Mouse (Mus musculus): ENCODE results near the gene Smad3. TPM values are rescaled to one million over a fixed set of nuclear protein-coding genes. Genes with fewer than 3 reads are reported as not detected.

Smad3 gene
- polyA plus RNA-seq, 1 experiment from 2014 or later: 8.7 TPM

- no peaks in the 10 kb centered on the region for H3K9me3 ChIP-seq (replicated peaks)
- no peak for ATAC-seq (ENCODE audit: low FRiP score)
- no peaks in the 10 kb centered on the region for H3K27me3 ChIP-seq (replicated peaks)
- no peak overlapping the region for H3K4me2 ChIP-seq
- no peak overlapping the region for H3K9ac ChIP-seq (replicated peaks)
- H3K36me3 ChIP-seq: no peaks in the 10 kb centered on the region
- no peak overlapping the region for H3K4me3 ChIP-seq (replicated peaks)
- no peak overlapping the region for H3K27ac ChIP-seq (replicated peaks)
- 91% methylated on average over 7 of the region's 7 CpGs for WGBS
- peaks cover 40% of the 10 kb centered on the region for H3K4me1 ChIP-seq
Measured at GRCm38 (mm10) chr9:63703236-63703785, 54.5 kb downstream of the Smad3 start.

GRCm38 (mm10) chr9:63702502-63703013, 55.2 kb downstream of the Smad3 start:
- no peak overlapping the region for H3K4me3 ChIP-seq (replicated peaks)
- H3K9ac ChIP-seq (replicated peaks): no peak overlapping the region
- 73% methylated on average over 16 of the region's 16 CpGs for WGBS
- peaks cover 46% of the 10 kb centered on the region for H3K4me1 ChIP-seq
- no peak for ATAC-seq (ENCODE audit: low FRiP score)
- H3K36me3 ChIP-seq: no peaks in the 10 kb centered on the region
- no peak overlapping the region for H3K4me2 ChIP-seq
- no peaks in the 10 kb centered on the region for H3K9me3 ChIP-seq (replicated peaks)
- no peak overlapping the region; the same call in 1 of the 2 replicates for H3K27ac ChIP-seq (replicated peaks)
- H3K27me3 ChIP-seq (replicated peaks): no peaks in the 10 kb centered on the region

GRCm38 (mm10) chr9:63701957-63702309, 55.9 kb downstream of the Smad3 start:
- no peak overlapping the region for H3K9ac ChIP-seq (replicated peaks)
- H3K27ac ChIP-seq (replicated peaks): no peak overlapping the region
- no peak overlapping the region for H3K4me3 ChIP-seq (replicated peaks)
- H3K4me2 ChIP-seq: no peak overlapping the region
- whole genome bisulfite sequencing: 82% methylated on average over 4 of the region's 4 CpGs
- no peaks in the 10 kb centered on the region for H3K9me3 ChIP-seq (replicated peaks)
- no peak for ATAC-seq (ENCODE audit: low FRiP score)
- no peaks in the 10 kb centered on the region for H3K36me3 ChIP-seq
- H3K27me3 ChIP-seq (replicated peaks): no peaks in the 10 kb centered on the region
- H3K4me1 ChIP-seq: peaks cover 44% of the 10 kb centered on the region

DNA sequence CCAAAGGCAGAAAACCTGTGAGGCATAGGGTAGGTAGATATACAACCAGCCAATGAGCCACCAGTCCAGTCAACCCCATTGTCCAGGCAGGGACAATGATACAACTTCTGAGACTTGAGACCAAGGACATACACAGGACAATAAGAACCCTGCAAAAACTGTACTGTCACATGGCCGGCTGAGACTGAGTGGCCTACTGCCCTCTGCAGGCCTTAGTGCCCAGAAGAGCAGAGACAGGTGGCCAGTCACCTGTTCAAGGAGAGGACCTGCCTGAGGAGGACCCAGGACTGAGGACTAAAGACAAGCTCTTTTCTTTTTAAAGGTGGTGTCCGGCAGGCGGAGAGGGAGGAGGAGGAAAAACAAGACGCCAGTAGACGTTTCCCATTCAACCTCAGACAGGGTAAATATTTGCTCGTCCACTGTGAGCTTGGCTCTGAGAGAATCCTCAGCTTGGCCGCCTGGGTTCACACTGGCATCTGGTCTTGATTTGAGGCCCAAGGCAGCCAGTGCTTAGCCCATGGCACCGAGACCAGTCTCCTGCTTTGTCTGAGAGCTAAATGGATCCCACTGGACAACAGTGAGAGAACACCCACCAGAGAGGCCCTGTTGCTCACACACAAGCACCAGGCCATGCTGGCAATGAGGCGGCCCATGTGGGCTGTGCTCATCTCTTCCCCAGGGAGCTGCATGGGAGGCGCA, 56.4 kb downstream of the Smad3 start:
- H3K27ac ChIP-seq (replicated peaks): no peak overlapping the region
- H3K4me1 ChIP-seq: peaks cover 44% of the 10 kb centered on the region
- H3K27me3 ChIP-seq (replicated peaks): no peaks in the 10 kb centered on the region
- H3K36me3 ChIP-seq: no peaks in the 10 kb centered on the region
- 83% methylated on average over 10 of the region's 10 CpGs for WGBS
- no peak for ATAC-seq (ENCODE audit: low FRiP score)
- H3K9ac ChIP-seq (replicated peaks): no peak overlapping the region
- H3K9me3 ChIP-seq (replicated peaks): no peaks in the 10 kb centered on the region
- no peak overlapping the region for H3K4me3 ChIP-seq (replicated peaks)
- no peak overlapping the region for H3K4me2 ChIP-seq

DNA sequence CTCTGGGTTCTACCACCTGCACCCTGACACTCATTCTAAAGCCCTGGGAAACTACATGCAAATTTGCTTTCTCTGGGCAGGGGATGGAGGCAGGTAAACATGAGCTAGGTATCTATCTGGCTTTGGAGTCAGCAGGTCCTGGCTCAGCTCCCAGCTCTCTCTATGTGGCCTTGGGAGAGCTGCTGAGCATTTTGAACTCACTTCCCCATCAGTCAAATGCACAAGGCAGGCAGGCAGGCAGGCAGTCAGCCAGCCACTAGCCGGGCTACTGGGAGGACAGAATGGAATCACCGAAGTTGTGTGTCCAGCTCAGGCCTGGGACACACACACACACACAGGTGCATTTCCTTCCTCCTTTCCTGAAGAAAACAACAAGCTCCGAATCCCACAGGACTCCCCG, 58.6 kb downstream of the Smad3 start:
- Histone ChIP-seq H3K27ac (replicated peaks) (no peak overlapping the region), H3K4me3 (replicated peaks) (no peak overlapping the region), H3K36me3 (no peaks in the 10 kb centered on the region), H3K4me1 (peaks cover 44% of the 10 kb centered on the region), H3K27me3 (replicated peaks) (no peaks in the 10 kb centered on the region), H3K9ac (replicated peaks) (no peak overlapping the region), H3K4me2 (no peak overlapping the region), H3K9me3 (replicated peaks) (no peaks in the 10 kb centered on the region)
- 74% methylated on average over 4 of the region's 4 CpGs for WGBS
- no peak for ATAC-seq (ENCODE audit: low FRiP score)

DNA sequence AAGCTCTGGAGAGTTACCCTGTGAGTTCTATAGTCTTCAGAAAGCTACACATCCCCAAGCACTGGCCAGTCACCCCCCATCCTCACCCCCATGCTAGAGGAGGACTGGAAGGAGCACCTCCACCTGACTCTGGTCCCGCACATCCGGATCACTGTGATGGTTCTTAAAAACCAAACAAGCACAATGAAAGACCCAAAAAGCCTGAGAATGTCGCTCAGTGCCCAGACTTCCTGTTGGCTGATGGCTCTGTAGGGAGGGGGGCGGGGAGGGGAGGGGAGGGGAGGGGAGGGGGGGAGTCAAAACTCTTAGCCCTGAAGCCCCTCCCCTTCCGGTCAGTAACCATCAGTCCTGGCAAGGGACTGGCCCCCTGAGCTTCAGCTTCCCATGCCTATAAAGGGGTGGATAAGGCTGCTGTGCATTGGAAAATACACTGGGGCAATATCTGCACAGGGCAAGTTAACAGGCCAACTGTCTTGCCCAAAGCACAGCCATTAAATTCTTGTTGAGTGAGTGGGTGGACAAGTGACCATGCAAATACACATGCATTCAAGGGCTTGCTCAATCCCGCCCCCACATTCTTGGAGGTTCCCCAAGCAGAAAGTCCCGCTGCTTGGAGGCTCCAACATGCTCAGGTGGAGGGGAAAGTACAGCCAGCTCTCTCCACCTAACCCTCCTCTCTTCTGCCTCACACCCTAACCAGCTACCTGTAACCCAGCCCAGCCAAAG, 59.3 kb downstream of the Smad3 start:
- H3K4me3 ChIP-seq (replicated peaks): no peak overlapping the region
- no peak overlapping the region for H3K9ac ChIP-seq (replicated peaks)
- no peak for ATAC-seq (ENCODE audit: low FRiP score)
- H3K4me1 ChIP-seq: peaks cover 44% of the 10 kb centered on the region
- no peak overlapping the region for H3K27ac ChIP-seq (replicated peaks)
- no peaks in the 10 kb centered on the region for H3K36me3 ChIP-seq
- no peaks in the 10 kb centered on the region for H3K9me3 ChIP-seq (replicated peaks)
- no peak overlapping the region for H3K4me2 ChIP-seq
- 76% methylated on average over 7 of the region's 7 CpGs for WGBS
- no peaks in the 10 kb centered on the region for H3K27me3 ChIP-seq (replicated peaks)

DNA sequence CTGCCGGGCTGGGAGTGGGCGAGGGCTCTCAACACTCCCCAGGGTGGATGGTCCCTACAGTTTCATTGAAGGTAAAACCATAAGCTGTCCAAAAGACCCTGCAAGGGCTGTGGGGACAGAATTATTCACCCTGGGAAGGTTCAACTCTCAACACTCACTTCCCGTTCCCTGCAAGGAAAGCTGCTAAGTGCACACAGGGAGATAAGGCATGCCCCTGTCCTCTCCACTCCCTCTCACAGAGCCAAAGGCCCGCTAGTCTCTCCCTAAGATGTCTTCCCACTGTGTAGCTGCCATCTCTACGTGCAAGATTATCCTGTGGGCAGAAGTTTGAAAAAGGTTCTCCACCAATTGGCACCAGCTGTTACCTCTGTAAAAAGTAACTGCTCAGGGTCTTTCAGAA, 60.2 kb downstream of the Smad3 start:
- Histone ChIP-seq H3K27me3 (replicated peaks) (no peaks in the 10 kb centered on the region), H3K4me1 (peaks cover 36% of the 10 kb centered on the region), H3K9ac (replicated peaks) (no peak overlapping the region), H3K4me2 (no peak overlapping the region), H3K4me3 (replicated peaks) (no peak overlapping the region), H3K27ac (replicated peaks) (no peak overlapping the region), H3K36me3 (no peaks in the 10 kb centered on the region), H3K9me3 (replicated peaks) (no peaks in the 10 kb centered on the region)
- ATAC-seq (ENCODE audit: low FRiP score): no peak
- WGBS: 50% methylated on average over 5 of the region's 5 CpGs

DNA sequence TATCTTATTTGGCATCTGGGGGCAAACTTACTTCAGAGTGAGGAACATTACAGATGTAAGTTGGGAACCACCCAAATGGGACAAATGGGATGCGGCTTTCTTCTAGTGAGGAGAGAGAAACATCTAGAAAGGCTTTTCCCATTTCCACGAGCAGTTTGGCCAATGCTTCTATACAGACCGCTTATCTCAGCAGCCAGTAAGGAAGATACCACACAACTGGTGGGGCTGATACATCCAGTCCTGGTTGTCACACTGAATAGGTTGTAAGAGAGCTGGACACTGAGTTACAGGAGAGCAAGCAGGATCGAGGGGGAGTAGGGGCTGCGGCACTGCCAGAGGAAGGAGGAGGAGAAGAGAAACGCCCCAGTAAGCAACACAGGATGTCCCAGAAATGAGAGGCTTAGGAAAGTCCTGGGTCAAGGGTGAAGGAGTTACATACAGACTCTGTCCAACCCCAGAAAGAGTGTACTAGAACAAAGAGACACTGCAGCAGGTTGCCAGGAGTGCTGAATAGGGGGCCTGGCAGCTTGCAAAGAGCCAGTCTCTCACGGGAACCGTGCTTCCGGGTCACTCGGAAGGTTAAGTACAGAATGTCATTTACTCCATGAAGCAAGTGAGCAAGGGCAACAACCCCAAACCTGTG, 61.2 kb downstream of the Smad3 start:
- 27% methylated on average over 10 of the region's 10 CpGs for WGBS
- ATAC-seq (ENCODE audit: low FRiP score): no peak
- no peak overlapping the region for H3K4me3 ChIP-seq (replicated peaks)
- H3K9ac ChIP-seq (replicated peaks): no peak overlapping the region
- H3K36me3 ChIP-seq: no peaks in the 10 kb centered on the region
- peak overlapping the region; percentile 37; the same call in 1 of the 2 replicates for H3K27ac ChIP-seq (replicated peaks)
- peaks cover 34% of the 10 kb centered on the region for H3K4me1 ChIP-seq
- no peak overlapping the region for H3K4me2 ChIP-seq
- no peaks in the 10 kb centered on the region for H3K27me3 ChIP-seq (replicated peaks)
- H3K9me3 ChIP-seq (replicated peaks): no peaks in the 10 kb centered on the region

- Histone ChIP-seq H3K27me3 (replicated peaks) (no peaks in the 10 kb centered on the region), H3K4me3 (replicated peaks) (no peak overlapping the region), H3K4me2 (no peak overlapping the region), H3K4me1 (peaks cover 19% of the 10 kb centered on the region), H3K9me3 (replicated peaks) (no peaks in the 10 kb centered on the region), H3K9ac (replicated peaks) (no peak overlapping the region), H3K36me3 (no peaks in the 10 kb centered on the region), H3K27ac (replicated peaks) (no peak overlapping the region)
- 84% methylated on average over 2 of the region's 2 CpGs for WGBS
- ATAC-seq (ENCODE audit: low FRiP score): no peak
Measured at GRCm38 (mm10) chr9:63691960-63692359, 65.8 kb downstream of the Smad3 start.

DNA sequence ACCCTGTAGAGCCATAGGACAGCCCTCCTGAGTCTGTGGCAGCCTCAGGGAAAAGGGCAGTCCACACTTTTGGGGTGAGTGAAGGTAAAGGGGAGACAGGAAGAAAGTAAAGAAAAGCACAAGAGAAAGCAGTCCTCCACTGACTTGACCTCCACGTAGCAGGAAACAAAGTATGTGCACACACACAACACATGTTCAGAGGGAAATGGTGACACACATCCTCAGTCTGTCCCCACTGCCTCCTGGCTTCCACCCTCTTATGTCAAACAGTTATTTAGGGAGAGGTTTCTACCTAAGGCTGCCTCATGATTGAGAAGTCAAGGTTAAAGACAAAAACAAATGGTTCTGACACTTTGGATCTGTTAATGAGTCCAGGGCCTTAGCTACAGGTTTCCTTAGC, 67.3 kb downstream of the Smad3 start:
- ATAC-seq (ENCODE audit: low FRiP score): no peak
- Histone ChIP-seq H3K4me3 (replicated peaks) (no peak overlapping the region), H3K4me2 (no peak overlapping the region), H3K4me1 (peaks cover 8% of the 10 kb centered on the region; the same call in 1 of the 2 replicates), H3K36me3 (no peaks in the 10 kb centered on the region), H3K27me3 (replicated peaks) (no peaks in the 10 kb centered on the region), H3K27ac (replicated peaks) (no peak overlapping the region), H3K9me3 (replicated peaks) (no peaks in the 10 kb centered on the region), H3K9ac (replicated peaks) (no peak overlapping the region)
- 97% methylated on average over 1 of the region's 1 CpGs for WGBS

DNA sequence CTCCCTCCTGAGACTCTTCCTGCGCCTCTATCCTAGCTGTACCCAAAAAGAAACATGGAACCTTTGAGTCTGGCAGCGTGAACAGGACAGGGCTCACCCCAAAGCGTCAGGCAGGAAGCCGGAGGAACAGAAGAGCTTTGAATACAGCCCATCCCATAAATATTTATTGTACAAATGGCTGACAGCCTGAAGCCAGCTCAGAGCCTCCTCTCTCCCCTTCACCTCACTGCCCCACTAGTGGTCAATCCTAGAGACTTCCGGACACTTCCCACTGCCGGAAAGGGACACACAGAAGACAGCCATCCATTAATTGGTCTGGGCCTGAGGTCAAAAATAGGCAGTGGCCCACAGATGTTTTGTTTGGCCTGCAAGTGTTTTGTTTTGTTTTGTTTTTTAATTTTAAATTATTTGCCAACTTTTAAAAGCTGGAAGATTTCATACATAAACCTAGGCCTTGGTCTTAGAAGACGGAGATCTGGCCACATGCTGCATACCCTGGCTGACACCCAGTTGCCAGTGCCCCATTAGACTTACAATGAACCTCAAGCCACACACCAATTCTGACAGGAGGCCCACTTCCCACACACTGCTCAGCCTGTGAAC, 70.3 kb downstream of the Smad3 start:
- Histone ChIP-seq H3K36me3 (no peaks in the 10 kb centered on the region), H3K27ac (replicated peaks) (no peak overlapping the region), H3K4me1 (peaks cover 8% of the 10 kb centered on the region; the same call in 1 of the 2 replicates), H3K9me3 (replicated peaks) (no peaks in the 10 kb centered on the region), H3K4me3 (replicated peaks) (no peak overlapping the region), H3K4me2 (no peak overlapping the region), H3K9ac (replicated peaks) (no peak overlapping the region), H3K27me3 (replicated peaks) (no peaks in the 10 kb centered on the region)
- WGBS: 66% methylated on average over 7 of the region's 7 CpGs
- no peak for ATAC-seq (ENCODE audit: low FRiP score)

Data from neural tube, embryonic 15.5 days (tissue).